Mouse (Mus musculus) ES-E14 (cell line): ENCODE data around the gene Ascc1.

ENCODE experiments used
- HCFC1 ChIP-seq: IDR thresholded peaks from 2 replicates; pipeline ENCODE4 v1.6.1; 2012; ENCODE audit warnings: low read length, inconsistent platforms, borderline replicate concordance; ENCODE audit not compliant: insufficient read depth
- ZNF384 ChIP-seq: IDR thresholded peaks from 2 replicates; pipeline ENCODE4 v1.6.1; 2012; ENCODE audit warnings: low read depth, low read length, inconsistent platforms

DNA sequence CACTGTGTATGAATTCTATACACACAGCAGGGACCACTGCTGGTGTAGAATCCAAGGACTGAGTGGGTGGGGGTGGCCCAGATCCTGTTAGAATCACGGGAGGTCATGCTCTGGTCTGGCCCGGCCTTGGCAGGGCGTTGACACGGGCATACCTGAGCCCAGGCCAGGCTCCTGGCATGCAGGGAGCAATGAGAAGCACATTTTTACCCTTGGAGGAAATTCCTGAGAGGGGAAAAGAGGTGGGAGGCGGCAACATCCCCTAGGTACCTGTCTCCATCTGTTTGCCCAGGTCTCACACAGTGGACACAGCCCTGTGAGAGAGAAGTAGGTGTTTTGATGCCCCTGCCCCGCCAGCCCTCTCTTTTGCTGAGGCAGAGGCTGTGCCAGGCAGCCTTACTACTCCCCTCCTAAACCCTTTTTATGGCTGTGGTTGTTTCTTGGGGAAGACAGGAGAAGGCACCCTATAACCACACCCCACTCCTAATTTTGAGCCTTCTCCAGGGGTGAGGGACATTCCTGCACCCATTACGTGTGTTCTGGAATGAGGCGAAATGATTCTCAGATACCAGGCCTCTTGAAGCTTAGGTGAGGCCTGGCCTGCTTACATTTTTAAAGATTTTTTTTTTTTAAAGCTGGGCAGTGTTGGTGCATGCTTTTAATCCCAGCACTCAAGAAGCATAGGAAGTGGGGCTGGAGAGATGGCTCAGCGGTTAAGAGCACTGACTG lies 111.5 kb downstream of the Ascc1 start:
- no peak for TF ChIP-seq HCFC1
- no peak for TF ChIP-seq ZNF384
